Mouse (Mus musculus) cerebellum, postnatal 10 days (tissue): ENCODE measurements at regions not wholly inside any gene's neighbourhood (a gene's known extent, or its start where the extent isn't known, plus 50 kb on each side); places are given as distances from the start of the nearest gene placed in this dataset.

Experiments used
- DNase-seq, 2 experiments: peaks; one replicate each; pipeline ENCODE4 v3.0.0; 2021; ENCODE audit warnings: mixed read lengths in 2 of 2

DNA sequence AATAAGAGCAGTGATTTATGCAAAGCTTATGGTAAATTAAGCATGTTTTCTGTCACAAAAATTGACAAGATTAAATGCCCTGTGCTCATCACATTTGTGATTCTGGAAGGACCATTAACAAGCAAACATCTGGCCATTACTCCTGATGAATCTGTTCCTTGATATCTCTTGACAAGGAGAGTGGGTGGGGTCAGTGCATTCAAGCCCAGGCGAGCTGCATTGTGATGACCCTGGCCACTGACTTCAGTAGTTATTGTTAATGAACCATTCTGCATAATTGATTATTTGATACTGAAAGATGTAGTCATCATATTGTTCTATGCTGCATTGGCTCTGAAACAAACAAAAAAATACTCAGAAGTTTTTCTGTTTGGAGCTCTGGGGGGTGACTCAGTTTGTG is 115.4 kb upstream of the Prmt6 start:
- DNase-seq = no peak

GRCm38 (mm10) chr3:110361900-110362299 is 111.1 kb upstream of the Prmt6 start:
- DNase-seq = peak; percentile 19 to 39

GRCm38 (mm10) chr3:110356822-110357594 is 106.2 kb upstream of the Prmt6 start:
- DNase-seq = no peak

- no peak for DNase-seq
These were observed 102.9 kb upstream of the Prmt6 start for GRCm38 (mm10) chr3:110353654-110354053.

DNA sequence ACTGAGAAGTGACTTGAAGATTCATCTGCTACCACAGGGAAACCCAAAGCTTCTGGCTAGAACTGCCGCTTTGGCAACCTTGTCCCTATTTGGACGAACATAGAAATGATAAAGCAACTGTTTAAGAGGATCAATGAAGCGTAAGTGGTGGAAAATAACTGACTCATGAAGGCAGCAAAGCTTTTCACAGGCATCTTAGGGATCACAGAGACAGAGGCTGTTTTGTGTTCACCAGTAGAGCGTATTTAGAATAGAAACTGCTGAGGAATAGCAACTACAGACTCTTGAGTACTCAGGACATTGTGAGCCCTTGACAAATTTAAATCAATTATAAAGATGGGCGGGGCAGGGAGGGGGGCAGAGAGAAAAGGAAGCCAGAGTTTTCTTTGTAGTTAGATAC is 99.3 kb upstream of the Prmt6 start:
- DNase-seq = peak in 1 of 2 experiments; percentile 6

DNA sequence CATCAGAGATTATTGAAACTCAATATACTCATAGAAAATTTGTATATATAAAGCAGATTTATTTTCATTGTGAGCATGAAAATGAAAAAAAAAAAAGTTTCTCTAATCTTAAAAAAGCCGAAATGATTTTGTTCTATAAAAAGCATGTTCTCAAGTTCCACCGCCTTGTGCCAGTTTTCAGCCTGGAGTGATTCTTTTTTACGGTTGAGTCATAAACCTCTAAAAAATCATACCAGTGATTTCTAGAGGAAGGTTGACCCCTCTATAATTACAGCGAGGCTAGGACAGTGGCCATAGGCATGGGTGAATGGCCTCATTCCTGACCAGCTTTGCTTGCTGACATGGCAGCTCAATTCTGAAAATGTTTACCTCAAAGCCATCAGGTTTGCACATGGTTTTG is 98.6 kb upstream of the Prmt6 start:
- no peak for DNase-seq

GRCm38 (mm10) chr3:110344846-110345245 is 94.0 kb upstream of the Prmt6 start:
- DNase-seq = peak; percentile 85 to 91

GRCm38 (mm10) chr3:110340067-110340466 is 89.3 kb upstream of the Prmt6 start:
- DNase-seq = no peak

DNA sequence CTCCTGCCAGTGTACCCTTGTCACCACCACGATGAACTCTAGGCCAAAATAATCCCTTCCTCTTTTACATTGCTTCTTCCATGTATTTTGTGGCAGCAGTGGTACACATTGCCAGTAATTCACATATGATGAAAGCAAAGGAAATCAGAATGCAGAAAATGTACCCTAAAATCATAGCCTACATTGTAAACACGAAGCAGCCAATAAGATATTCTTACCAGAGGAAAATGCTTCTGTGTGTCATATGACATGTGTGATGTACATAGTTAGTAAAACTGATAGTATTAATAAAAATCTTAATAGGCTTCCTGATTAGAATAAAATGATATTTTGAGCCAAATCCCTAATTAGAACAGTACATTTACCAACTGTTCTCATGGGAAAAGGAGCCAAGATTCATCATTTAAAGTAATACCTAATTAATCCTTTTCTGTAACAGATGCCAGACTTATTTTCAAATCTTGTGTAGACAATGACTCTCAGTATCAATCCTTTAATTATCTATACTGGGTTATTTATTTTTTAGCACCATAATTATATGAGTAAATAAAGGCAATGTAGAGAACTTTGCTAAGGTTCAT is 88.3 kb upstream of the Prmt6 start:
- DNase-seq = no peak

DNA sequence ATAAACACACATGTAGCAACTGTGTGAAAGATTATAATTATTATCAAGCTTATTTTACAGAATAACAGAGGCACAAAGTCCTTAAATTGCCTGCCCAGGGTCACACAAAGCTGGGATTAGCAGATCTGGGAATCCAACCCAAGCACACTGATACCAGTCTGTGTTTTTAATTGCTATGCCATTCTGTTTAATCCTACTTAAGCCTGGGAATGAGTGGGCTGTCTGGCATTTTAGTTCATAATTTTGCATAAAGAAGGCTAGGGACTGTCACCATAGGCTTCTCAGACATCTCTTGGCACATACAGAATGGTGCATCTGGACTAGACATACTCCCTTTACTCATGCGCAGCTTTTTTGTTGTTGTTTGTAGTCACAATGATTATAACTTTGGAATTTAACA is 78.4 kb upstream of the Prmt6 start:
- no peak for DNase-seq

DNA sequence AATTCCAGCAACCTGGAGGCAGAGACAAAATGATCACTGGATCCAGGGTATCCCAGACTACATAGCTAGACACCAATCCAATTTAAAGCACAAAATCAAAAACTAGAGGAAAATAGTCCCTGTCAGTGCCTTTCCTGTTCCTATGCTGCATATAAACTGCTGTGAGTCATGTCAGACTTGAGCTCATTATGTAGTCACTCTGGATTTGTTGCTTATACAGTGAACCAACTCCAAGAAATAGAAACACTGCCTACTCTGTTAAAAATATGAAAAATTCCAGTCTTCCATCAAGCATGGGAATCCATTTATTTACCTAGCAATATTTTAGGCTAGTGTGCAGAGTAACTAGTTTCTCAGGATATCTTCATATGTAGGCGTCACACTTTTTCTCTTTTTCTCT is 59.5 kb upstream of the Prmt6 start:
- DNase-seq = no peak

- peak; percentile 86 to 89 for DNase-seq
These were observed 52.4 kb upstream of the Prmt6 start for GRCm38 (mm10) chr3:110303166-110303565.
